Mouse (Mus musculus): Measurements from ENCODE around the gene Capza2. TPM values are rescaled to one million over a fixed set of nuclear protein-coding genes. Genes with fewer than 3 reads are reported as not detected.

The Capza2 gene
- polyA plus RNA-seq, 1 experiment from 2014 or later, result 269 TPM

- H3K27me3 ChIP-seq (replicated peaks; ENCODE audit: control insufficient read depth, insufficient read depth, low read length), result no peaks in the 10 kb centered on the region
- no peak overlapping the region for H3K4me3 ChIP-seq (replicated peaks; ENCODE audit: low read length)
- no peaks in the 10 kb centered on the region for H3K36me3 ChIP-seq (ENCODE audit: control insufficient read depth, insufficient read depth)
- H3K9me3 ChIP-seq (ENCODE audit: control insufficient read depth, low read length), result no peaks in the 10 kb centered on the region
- ATAC-seq, result no peak
- H3K27ac ChIP-seq (ENCODE audit: low read length), result no peak overlapping the region
- H3K4me2 ChIP-seq (ENCODE audit: low read length), result no peak overlapping the region
- no peak overlapping the region for H3K9ac ChIP-seq (replicated peaks; ENCODE audit: low read depth, low read length)
- no peaks in the 10 kb centered on the region for H3K4me1 ChIP-seq (replicated peaks; ENCODE audit: control insufficient read depth, insufficient read depth, low read length)
- WGBS, result 91% methylated on average over 11 of the region's 11 CpGs
These were observed 24.6 kb upstream of the Capza2 start for GRCm38 (mm10) chr6:17611352-17612010.

- 90% methylated on average over 4 of the region's 4 CpGs for WGBS
These were observed 23.4 kb upstream of the Capza2 start for GRCm38 (mm10) chr6:17612652-17613051.

GRCm38 (mm10) chr6:17620823-17621222 is 15.2 kb upstream of the Capza2 start:
- Histone ChIP-seq H3K9ac (replicated peaks; ENCODE audit: low read depth, low read length) (no peak overlapping the region), H3K4me3 (replicated peaks; ENCODE audit: low read length) (no peak overlapping the region), H3K27me3 (replicated peaks; ENCODE audit: control insufficient read depth, insufficient read depth, low read length) (no peaks in the 10 kb centered on the region), H3K4me1 (replicated peaks; ENCODE audit: control insufficient read depth, insufficient read depth, low read length) (no peaks in the 10 kb centered on the region), H3K9me3 (ENCODE audit: control insufficient read depth, low read length) (no peaks in the 10 kb centered on the region), H3K36me3 (ENCODE audit: control insufficient read depth, insufficient read depth) (no peaks in the 10 kb centered on the region), H3K4me2 (ENCODE audit: low read length) (no peak overlapping the region), H3K27ac (ENCODE audit: low read length) (no peak overlapping the region)
- ATAC-seq, result no peak
- 80% methylated on average over 4 of the region's 4 CpGs for WGBS

More at GRCm38 (mm10) chr6:17612652-17613051, 23.4 kb upstream of the Capza2 start:
- H3K27ac ChIP-seq (ENCODE audit: low read length), result no peak overlapping the region
- no peaks in the 10 kb centered on the region for H3K4me1 ChIP-seq (replicated peaks; ENCODE audit: control insufficient read depth, insufficient read depth, low read length)
- no peaks in the 10 kb centered on the region for H3K36me3 ChIP-seq (ENCODE audit: control insufficient read depth, insufficient read depth)
- H3K4me2 ChIP-seq (ENCODE audit: low read length), result no peak overlapping the region
- no peaks in the 10 kb centered on the region for H3K9me3 ChIP-seq (ENCODE audit: control insufficient read depth, low read length)
- H3K9ac ChIP-seq (replicated peaks; ENCODE audit: low read depth, low read length), result no peak overlapping the region
- H3K4me3 ChIP-seq (replicated peaks; ENCODE audit: low read length), result no peak overlapping the region
- H3K27me3 ChIP-seq (replicated peaks; ENCODE audit: control insufficient read depth, insufficient read depth, low read length), result no peaks in the 10 kb centered on the region
- ATAC-seq, result no peak

GRCm38 (mm10) chr6:17621436-17621835 is 14.6 kb upstream of the Capza2 start:
- Histone ChIP-seq H3K4me1 (replicated peaks; ENCODE audit: control insufficient read depth, insufficient read depth, low read length) (no peaks in the 10 kb centered on the region), H3K4me2 (ENCODE audit: low read length) (no peak overlapping the region), H3K9me3 (ENCODE audit: control insufficient read depth, low read length) (no peaks in the 10 kb centered on the region), H3K27ac (ENCODE audit: low read length) (no peak overlapping the region), H3K27me3 (replicated peaks; ENCODE audit: control insufficient read depth, insufficient read depth, low read length) (no peaks in the 10 kb centered on the region), H3K9ac (replicated peaks; ENCODE audit: low read depth, low read length) (no peak overlapping the region), H3K4me3 (replicated peaks; ENCODE audit: low read length) (no peak overlapping the region), H3K36me3 (ENCODE audit: control insufficient read depth, insufficient read depth) (no peaks in the 10 kb centered on the region)
- WGBS, result 69% methylated on average over 3 of the region's 3 CpGs
- no peak for ATAC-seq

- H3K36me3 ChIP-seq (ENCODE audit: control insufficient read depth, insufficient read depth), result no peaks in the 10 kb centered on the region
- H3K4me3 ChIP-seq (replicated peaks; ENCODE audit: low read length), result no peak overlapping the region
- H3K9me3 ChIP-seq (ENCODE audit: control insufficient read depth, low read length), result no peaks in the 10 kb centered on the region
- no peak overlapping the region for H3K4me2 ChIP-seq (ENCODE audit: low read length)
- no peaks in the 10 kb centered on the region for H3K27me3 ChIP-seq (replicated peaks; ENCODE audit: control insufficient read depth, insufficient read depth, low read length)
- H3K4me1 ChIP-seq (replicated peaks; ENCODE audit: control insufficient read depth, insufficient read depth, low read length), result no peaks in the 10 kb centered on the region
- H3K9ac ChIP-seq (replicated peaks; ENCODE audit: low read depth, low read length), result no peak overlapping the region
- ATAC-seq, result no peak
- 62% methylated on average over 6 of the region's 6 CpGs for WGBS
- H3K27ac ChIP-seq (ENCODE audit: low read length), result no peak overlapping the region
These were observed 7.2 kb upstream of the Capza2 start for GRCm38 (mm10) chr6:17628701-17629455.

- WGBS, result 56% methylated on average over 5 of the region's 5 CpGs
- Histone ChIP-seq H3K9ac (replicated peaks; ENCODE audit: low read depth, low read length) (no peak overlapping the region), H3K4me1 (replicated peaks; ENCODE audit: control insufficient read depth, insufficient read depth, low read length) (no peaks in the 10 kb centered on the region), H3K27me3 (replicated peaks; ENCODE audit: control insufficient read depth, insufficient read depth, low read length) (no peaks in the 10 kb centered on the region), H3K36me3 (ENCODE audit: control insufficient read depth, insufficient read depth) (no peaks in the 10 kb centered on the region), H3K4me3 (replicated peaks; ENCODE audit: low read length) (no peak overlapping the region), H3K9me3 (ENCODE audit: control insufficient read depth, low read length) (no peaks in the 10 kb centered on the region), H3K4me2 (ENCODE audit: low read length) (no peak overlapping the region), H3K27ac (ENCODE audit: low read length) (no peak overlapping the region)
- ATAC-seq, result no peak
These were observed 6.3 kb upstream of the Capza2 start for GRCm38 (mm10) chr6:17629756-17630155.

- no peak for ATAC-seq
- no peaks in the 10 kb centered on the region for H3K9me3 ChIP-seq (ENCODE audit: control insufficient read depth, low read length)
- H3K4me1 ChIP-seq (replicated peaks; ENCODE audit: control insufficient read depth, insufficient read depth, low read length), result no peaks in the 10 kb centered on the region
- H3K4me2 ChIP-seq (ENCODE audit: low read length), result no peak overlapping the region
- H3K27ac ChIP-seq (ENCODE audit: low read length), result no peak overlapping the region
- no peaks in the 10 kb centered on the region for H3K36me3 ChIP-seq (ENCODE audit: control insufficient read depth, insufficient read depth)
- H3K27me3 ChIP-seq (replicated peaks; ENCODE audit: control insufficient read depth, insufficient read depth, low read length), result no peaks in the 10 kb centered on the region
- H3K9ac ChIP-seq (replicated peaks; ENCODE audit: low read depth, low read length), result no peak overlapping the region
- H3K4me3 ChIP-seq (replicated peaks; ENCODE audit: low read length), result no peak overlapping the region
- WGBS, result 81% methylated on average over 5 of the region's 5 CpGs
These were observed 4.4 kb upstream of the Capza2 start for GRCm38 (mm10) chr6:17631611-17632010.

GRCm38 (mm10) chr6:17633819-17634218 is 2.2 kb upstream of the Capza2 start:
- Histone ChIP-seq H3K4me3 (replicated peaks; ENCODE audit: low read length) (no peak overlapping the region), H3K4me1 (replicated peaks; ENCODE audit: control insufficient read depth, insufficient read depth, low read length) (peaks cover 6% of the 10 kb centered on the region), H3K27me3 (replicated peaks; ENCODE audit: control insufficient read depth, insufficient read depth, low read length) (no peaks in the 10 kb centered on the region), H3K36me3 (ENCODE audit: control insufficient read depth, insufficient read depth) (no peaks in the 10 kb centered on the region), H3K9ac (replicated peaks; ENCODE audit: low read depth, low read length) (no peak overlapping the region), H3K9me3 (ENCODE audit: control insufficient read depth, low read length) (no peaks in the 10 kb centered on the region), H3K4me2 (ENCODE audit: low read length) (no peak overlapping the region), H3K27ac (ENCODE audit: low read length) (no peak overlapping the region)
- WGBS, result 67% methylated on average over 3 of the region's 3 CpGs
- ATAC-seq, result no peak

- Histone ChIP-seq H3K9me3 (ENCODE audit: control insufficient read depth, low read length) (no peaks in the 10 kb centered on the region), H3K36me3 (ENCODE audit: control insufficient read depth, insufficient read depth) (no peaks in the 10 kb centered on the region), H3K4me3 (replicated peaks; ENCODE audit: low read length) (no peak overlapping the region), H3K4me2 (ENCODE audit: low read length) (no peak overlapping the region), H3K27me3 (replicated peaks; ENCODE audit: control insufficient read depth, insufficient read depth, low read length) (no peaks in the 10 kb centered on the region), H3K27ac (ENCODE audit: low read length) (no peak overlapping the region), H3K9ac (replicated peaks; ENCODE audit: low read depth, low read length) (no peak overlapping the region), H3K4me1 (replicated peaks; ENCODE audit: control insufficient read depth, insufficient read depth, low read length) (peaks cover 9% of the 10 kb centered on the region)
- ATAC-seq, result no peak
- WGBS, result 83% methylated on average over 3 of the region's 3 CpGs
These were observed 1.0 kb upstream of the Capza2 start for GRCm38 (mm10) chr6:17634992-17635391.
